Mouse (Mus musculus) embryo, embryonic 10.5 days (tissue): ENCODE results near the gene Bsx.

Experiments
- DNase-seq: peaks from one replicate; pipeline ENCODE4 v3.0.0-alpha.2; 2015; ENCODE audit warnings: low spot score

Gene Bsx

GRCm38 (mm10) chr9:40889389-40889788, 15.5 kb downstream of the Bsx start:
- DNase-seq: no peak

DNA sequence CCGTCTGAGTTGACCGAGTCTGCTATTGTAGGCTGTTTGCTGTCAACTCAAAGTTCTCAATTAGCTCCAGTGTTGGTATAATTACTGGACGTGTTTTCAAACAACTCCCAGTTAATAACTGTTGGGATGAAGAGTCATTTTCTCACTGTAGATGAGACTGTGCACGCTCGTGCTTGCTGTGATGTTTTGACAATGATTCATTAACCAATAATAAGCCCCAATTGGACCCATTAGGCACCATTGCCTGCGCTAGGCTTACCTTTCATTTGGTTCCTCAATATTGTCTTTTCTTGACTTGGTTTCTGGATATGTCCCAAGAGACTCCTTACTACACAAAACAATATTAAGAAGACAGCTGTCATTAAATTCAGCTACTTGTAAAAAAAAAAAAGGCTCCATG, 18.5 kb downstream of the Bsx start:
- no peak for DNase-seq

- DNase-seq: peak; percentile 19
Observed at GRCm38 (mm10) chr9:40907413-40907812, 33.5 kb downstream of the Bsx start.

DNA sequence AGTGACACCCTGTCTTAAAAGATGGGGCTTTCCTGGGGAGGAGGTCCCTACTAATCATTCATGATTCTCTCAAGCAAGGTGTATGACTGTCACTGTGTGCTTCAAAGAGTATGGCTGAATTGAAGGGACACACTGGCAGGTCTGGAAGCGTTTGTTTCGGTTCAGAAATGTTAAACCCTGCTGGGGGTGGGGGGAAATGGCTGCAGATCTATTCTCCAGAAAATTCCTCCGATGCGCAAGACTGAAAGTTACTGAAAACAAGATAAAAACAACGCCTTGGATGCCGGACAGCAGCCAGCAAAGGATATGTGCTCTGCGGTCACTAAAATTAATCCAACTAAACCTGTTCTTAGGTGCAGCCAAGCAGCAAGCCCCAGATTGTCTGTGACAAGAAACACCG, 34.5 kb downstream of the Bsx start:
- no peak for DNase-seq

GRCm38 (mm10) chr9:40908915-40909314, 35.0 kb downstream of the Bsx start:
- peak; percentile 22 for DNase-seq

- DNase-seq: peak; percentile 45
Observed at GRCm38 (mm10) chr9:40917871-40918613, 44.1 kb downstream of the Bsx start.

DNA sequence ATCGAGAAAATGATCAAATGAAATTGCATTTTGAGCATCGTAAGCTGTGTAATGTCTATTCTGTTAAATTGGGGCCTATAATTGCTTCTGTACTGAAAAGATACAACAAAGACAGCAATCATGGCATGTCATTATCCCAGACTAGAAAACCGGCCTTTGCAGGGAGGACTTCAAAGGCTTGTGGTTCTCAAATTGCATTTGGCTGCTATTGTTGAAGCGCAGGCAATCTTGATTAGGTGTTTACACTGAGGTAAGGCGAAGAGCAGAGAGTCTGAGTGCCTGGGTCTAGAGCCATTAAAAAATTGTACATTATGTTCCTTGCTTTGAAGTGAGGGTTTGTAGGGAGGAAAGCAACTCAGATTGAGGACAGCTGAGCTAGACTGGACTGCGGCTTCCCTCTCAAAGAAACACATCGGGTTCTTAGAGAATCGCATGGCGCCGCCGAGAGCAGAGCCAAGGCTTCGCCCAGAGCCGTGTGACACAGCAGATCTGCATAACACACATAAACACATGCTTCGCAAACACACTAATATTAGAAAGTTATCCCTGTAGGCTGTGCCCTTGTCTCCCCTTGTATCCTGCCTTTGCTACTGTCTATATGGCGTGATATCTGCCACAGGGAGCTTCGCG, 53.5 kb downstream of the Bsx start:
- DNase-seq: no peak
